Mouse (Mus musculus) frontal cortex, postnatal 25 days (tissue): Measurements from ENCODE around the gene Galnt17.

Experiments
- DNase-seq, 2 experiments: peaks; one replicate each; pipeline ENCODE4 v3.0.0; 2022; ENCODE audit warnings: low spot score in 2 of 2

Galnt17 gene

DNA sequence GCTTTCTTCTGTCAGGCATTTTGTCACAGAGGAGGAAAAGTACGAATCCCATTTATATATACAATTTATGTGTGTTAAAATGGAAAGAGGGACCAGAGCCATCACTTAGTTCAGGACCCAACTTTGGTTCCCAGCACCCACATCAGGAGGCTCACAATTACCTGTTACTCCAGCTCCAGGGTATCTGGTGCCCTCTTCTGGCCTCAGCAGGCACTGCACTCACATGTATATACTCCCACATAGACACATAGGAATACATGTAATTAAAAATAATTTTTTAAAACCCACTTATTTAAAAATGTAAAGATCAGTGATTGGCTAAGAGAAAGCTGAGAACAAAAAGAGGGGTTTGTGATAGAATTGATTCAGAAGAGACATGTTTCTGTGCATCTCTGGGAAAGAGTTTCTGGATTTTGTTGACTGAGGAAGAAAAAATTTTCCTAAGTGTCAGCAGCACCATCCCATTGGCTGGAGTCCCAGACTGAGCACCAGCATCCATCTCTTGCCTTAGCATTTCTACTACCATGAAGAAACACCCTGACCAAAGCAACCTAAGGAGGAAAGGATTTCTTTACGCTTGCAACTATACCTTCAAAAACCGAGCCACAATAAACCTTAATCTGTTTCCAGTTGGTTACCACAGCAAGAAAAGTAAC lies 381.0 kb downstream of the Galnt17 start:
- no peak for DNase-seq

DNA sequence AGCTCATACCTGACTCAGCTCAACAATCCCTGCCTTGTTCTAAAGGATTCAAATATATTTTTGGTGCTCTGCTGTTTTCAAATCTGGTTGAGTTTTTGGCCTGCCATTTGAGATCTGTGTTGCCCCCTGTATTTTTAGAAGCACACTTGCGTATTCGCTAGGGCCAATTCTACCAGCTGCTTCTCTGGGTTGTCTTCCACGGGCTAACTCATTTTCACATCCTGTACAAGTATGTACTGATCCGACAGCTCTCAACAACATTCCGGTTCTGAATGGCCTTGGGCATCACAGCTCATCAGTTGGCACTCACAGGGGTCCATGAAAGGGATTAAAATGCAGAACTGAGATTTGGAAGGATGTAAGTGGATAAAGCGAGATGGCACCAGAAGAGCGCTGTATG lies 382.6 kb downstream of the Galnt17 start:
- DNase-seq = no peak

DNA sequence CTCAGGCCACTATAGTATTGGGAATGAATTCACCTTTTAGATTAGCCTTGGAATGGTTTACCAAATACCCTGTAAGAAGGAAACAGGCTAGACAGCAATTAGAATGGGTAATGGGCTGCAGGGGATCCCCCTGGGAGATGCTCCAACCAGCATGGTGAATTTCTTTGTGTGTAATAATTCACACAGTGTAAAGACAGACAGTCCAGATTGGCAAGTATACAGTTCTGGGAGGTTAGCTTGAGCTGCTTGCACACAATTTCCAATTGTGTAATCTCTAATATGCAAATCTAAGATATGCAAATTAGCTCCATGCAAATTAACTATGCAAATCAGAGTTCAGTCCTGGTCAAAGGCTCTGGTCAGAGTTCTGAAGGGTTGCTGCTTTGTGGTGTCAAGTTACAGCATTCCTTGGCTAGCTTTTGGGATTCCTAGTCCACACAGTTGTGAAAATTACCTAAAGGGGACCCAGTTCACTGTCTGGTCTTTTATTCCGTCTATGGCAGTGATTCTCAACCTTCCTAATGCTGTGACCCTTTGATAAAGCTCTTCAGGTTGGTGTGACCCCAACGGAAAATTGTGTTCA lies 384.0 kb downstream of the Galnt17 start:
- no peak for DNase-seq

DNA sequence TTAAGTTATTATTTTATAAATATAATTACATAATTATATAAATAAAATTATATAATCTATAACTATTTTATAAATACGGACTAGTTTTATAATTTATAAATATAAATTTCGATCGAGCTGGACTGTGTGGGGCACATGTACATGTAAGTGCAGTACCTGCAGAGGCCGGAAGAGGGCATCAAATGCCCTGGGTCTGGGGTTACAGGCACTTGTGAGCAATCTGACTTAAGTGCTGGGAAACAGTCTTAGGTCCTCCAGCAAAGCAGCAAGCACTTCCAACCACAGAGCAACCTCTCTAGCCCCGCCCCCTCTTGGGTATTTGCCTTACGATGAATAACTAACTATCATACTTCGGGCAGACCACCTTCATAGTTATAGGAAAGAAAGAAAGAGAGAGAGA lies 388.3 kb downstream of the Galnt17 start:
- no peak for DNase-seq

DNA sequence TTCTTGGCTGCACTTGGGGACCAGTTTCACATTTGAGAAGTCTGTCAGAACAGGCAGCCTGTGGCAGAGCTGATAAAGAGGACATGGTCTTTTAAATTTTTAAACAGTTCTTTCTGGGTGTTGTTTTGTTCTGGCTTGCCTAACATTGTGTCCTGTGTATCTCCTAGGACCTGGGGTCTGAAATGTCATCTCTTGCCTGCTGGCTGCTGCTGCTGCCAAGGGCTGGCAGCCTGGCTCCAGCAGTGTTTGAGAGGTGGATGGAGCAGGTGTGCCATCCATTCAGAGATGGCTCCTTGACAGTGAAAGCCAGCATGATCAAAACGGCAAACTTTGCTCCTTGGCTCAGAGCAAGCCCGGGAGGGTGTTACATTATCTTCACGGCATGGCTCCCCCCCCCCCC lies 393.7 kb downstream of the Galnt17 start:
- DNase-seq = no peak

DNA sequence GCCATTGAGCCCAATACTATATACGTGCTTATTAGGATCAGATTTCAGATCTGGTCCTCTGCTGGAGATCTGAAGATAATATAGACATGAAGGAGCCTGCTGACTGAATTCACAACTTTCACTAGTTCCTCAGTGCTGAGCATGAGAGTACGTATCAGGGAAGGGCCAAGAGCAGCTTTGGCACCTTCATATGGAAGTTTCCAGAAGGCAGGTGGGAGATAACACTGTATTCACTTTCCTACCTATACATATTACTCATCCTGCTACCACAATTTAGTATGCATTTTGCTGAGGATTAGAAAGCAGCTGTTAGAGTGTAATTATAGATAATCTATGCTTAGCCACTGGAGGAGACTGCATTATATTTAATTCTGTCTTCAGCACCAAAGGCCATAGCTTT lies 396.7 kb downstream of the Galnt17 start:
- no peak for DNase-seq

DNA sequence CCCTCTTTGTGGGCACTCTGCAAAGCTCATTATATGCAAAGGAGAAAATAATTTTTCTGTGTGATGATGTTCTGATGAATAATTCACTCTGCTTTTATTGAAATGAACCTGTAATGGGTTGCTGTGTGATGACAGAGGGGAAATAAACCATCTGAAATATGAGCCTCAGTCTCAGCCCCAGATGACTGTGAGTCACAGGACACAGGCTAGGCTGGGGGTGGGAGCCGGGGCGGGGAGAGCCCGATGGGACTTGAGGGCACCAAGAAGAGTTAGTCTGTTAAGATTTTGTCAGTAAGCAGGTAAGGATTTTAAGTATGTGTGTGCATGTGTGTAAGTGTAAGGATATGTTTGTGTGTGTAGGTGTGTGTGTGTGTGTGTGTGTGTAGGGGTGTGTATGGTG lies 406.6 kb downstream of the Galnt17 start:
- DNase-seq = no peak

DNA sequence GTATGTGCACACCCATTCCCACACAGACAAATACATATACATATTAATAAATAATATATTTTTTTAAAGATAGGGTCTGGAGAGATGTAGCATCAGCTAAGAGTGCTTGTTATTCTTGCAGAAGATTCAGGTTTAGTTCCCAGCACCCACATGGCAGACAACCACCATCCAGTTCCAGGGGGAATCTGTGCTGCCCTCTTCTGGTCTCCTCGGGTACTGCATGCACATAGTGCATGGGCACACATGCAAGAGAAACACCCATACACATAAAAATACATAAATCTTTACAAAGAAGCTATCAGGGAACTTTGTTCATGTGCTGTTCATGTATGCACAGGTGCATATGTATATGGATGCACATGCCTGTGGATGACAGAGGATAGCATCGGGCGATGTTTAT lies 412.3 kb downstream of the Galnt17 start:
- DNase-seq = no peak

DNA sequence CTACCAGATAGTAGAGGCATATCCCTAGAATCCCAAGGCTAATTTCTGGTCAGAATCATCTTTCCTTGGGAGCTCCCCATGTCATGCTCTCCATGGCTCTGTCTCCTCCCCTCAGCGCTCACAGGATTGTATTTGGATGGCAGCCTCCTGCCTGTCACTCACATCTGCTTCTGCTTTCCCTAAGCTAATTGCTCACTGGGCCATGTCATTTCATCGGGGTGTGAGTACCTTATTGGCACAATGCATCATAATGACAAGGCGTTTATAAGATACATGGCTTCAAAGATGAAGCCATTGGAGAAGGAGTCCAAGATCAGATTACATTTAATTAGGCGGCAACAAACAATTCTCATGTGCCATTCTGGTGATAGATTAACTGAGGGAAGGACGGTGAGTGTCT lies 416.6 kb downstream of the Galnt17 start:
- no peak for DNase-seq

DNA sequence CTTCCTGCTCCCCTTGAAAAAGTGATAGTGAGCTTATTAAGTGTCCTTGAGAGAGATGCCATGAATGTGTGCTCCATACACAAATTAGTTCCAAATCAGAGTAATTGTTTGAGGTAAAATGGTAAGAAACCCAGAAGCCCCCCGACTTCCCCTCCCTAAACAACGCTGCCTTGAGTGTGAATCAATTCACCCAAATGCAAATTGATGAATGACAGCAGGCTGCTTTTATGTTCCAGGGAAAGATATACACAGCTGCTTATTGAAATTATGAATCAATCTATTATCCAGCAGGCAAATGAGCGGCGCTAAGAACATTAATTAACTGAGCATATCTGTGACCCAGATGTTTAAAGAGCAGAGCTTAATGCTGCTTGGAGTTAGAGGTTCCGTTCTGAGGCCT lies 428.0 kb downstream of the Galnt17 start:
- DNase-seq = no peak

DNA sequence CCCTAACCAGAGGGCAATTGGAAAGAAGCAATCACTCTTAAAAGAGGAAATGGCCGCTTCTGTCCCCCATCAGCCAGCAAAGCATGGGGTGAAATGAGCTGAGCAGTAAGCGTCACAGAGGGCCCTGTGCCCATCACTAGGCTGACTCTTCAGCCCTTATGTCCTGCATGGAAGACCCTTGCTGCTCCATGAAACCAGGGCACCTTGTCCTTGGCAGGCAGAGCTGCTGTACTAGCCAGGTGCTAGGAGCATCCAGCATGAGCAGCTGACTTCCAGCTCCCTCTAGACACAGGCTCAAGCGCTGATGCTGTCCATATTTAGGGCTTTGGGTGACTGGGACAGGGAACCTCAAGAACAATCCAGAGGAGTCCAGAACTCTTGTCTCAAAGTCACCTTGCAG lies 432.9 kb downstream of the Galnt17 start:
- no peak for DNase-seq

DNA sequence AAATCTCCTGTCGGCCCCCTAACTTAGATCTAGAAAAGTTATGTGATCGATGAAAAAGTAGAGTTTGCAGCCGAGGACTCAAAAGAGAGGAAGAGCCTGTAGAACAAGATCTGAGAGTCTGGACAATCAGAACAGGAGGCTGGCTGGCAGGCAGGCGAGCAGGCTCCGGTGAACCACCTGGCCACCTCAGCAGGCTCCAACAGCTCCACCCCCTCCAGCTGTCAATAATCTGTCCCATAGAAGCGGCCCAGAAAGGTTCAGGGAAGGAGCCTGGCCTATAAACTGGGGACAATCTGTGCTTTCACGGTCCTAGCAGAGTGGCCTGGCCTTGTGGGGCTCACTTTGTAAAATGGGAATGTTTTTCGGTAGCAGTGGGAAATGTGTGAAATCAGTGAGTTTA lies 437.2 kb downstream of the Galnt17 start:
- no peak for DNase-seq

DNA sequence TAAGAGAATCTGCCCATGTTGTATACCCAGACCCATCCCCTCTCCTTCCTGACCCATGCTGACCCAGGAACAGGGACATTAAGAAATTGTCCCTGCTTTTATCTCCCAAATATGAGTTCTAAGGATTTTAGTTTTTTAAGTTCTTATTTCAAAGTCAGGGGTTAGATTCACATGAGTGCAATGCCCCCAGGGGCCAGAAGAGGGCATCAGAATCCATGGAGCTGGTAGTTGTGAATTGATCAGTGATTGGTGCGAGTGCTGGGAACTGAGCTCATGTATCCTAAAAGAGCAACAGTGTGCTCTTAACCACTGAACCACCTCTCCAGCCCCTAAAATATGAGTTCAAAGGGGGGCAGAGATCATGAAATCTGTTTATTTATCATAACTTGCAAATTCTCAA lies 438.4 kb downstream of the Galnt17 start:
- DNase-seq = no peak

DNA sequence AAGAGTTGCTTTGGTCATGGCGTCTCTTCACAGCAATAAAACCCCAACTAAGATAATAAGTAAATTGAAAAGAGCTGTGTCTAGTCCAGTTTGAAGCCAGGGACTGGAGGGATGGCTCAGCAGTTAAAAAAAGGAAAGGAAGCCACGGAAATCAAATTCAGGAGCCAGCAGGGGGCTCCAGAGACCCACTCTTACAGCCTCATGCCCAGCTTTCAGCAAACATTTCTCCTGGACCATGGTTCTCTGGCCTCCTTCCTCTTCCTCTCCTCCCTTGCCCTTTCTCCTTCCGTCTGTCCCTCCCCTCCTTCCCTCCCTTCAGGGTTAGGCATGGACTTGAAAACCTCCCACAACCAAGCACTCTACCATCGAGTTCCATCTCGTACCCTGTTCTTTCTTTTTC lies 446.0 kb downstream of the Galnt17 start:
- DNase-seq = peak; percentile 49 to 60

DNA sequence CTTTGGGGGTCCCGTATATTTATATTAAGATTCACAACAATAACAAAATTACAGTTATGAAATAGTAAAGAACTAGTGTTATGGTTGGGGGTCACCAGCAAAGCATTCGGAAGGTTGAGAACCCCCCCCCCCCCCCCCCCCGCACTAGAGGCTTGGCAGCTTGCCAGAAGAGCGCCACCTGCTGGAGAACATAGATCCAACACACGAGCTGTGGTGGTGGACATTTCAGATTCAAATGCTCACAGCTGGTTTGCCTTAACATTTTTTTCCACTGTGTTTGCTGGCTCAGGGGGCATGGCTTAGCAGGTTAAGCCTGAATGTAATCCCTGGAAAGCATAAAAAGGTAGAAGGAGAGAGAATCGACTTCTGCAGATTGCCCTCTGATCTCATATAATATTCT lies 448.6 kb downstream of the Galnt17 start:
- DNase-seq = no peak

DNA sequence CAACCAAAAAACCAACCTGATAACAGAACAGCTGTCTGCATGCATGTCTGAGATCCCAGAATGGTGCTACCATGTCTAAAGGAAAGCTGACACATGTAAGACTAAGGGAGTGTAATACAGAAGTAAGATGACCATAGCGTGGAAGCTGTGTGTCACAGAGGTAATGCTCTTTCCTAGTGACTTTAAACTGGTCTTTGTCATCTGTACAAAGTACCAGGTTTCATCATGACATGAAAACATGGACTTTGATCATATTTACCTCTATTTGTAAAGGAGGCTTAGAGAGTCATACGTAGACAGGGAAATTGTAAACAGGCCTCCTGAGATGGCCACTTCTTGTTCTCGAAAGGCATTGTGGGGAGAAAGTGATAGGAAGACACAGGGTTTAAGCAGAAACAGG lies 449.6 kb downstream of the Galnt17 start:
- no peak for DNase-seq

DNA sequence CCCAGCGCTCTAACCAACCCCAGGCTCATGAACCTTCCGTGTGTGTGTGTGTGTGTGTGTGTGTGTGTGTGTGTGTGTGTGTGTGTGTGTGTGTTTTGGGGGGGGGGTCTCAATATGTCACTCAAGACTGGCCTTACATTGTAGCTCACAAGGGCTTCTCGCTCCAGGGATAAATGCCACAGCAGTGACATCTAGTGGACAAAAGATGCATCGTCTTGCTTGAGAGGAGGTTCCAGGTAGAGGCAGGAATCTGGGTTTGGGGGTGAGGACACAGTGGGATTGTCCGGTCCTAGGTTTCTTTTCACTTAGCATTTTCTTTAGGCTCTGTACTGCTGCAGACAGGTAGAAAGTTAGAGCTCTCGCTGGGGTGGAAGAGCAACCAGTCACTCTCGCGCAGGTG lies 450.1 kb downstream of the Galnt17 start:
- DNase-seq = no peak

DNA sequence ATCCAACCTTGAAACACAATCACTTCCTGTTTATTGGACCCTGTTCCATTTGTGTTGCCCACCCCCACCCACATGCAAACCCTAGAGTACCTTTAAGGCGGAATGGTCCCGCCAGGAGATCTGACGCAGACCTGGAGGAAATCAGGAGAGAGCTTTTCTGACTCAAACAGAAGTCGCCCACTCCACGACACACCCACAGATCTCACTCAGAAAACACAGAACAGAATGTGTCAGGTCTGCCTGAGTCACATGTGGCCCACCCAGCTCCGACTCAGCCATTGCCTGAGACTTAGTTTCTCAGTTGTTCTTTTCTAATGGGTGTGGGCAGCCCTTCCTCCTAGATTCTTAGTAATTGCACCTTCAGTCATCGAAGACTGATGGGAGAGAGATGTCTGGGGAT lies 453.9 kb downstream of the Galnt17 start:
- peak in 1 of 2 experiments; percentile 31 for DNase-seq

DNA sequence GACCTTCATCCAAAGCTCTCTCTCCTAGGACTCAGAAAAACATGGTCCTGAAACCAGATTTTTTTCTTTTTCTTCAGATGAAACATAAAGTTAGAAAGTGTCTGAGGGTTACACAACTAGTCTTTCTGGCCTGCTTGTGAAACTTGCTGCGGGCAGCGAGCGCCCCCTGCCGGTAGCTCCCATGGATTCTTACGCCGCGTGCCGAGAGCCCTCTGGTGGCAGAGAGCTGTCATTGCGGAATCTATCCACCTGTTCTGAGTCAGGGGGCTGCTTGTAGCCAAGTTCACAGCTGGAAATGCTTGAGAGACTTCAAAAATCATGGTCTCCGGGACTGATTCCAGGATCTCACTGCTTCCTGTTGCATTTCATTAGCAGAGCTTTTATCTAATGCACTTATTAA lies 454.9 kb downstream of the Galnt17 start:
- peak; percentile 89 to 90 for DNase-seq

DNA sequence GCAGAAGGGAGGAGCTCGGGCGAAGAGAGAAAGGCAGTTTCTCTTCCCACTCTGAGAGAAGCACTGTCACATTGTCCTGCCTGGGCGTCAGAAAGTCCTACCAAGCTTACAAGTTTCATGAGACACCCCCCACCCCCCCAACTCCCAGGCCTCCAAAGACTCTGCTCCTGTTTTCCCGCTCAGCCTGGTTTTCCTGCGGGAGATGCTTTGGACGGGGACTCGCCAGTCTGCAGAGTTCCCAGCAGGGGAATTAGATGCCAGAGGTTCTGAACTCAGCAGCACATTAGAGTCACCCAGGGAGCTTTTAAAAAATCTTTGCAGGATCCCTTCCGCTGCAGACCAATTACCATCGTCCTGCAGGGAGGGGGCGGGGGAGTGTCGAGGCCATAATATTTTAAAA lies 456.1 kb downstream of the Galnt17 start:
- DNase-seq = no peak

DNA sequence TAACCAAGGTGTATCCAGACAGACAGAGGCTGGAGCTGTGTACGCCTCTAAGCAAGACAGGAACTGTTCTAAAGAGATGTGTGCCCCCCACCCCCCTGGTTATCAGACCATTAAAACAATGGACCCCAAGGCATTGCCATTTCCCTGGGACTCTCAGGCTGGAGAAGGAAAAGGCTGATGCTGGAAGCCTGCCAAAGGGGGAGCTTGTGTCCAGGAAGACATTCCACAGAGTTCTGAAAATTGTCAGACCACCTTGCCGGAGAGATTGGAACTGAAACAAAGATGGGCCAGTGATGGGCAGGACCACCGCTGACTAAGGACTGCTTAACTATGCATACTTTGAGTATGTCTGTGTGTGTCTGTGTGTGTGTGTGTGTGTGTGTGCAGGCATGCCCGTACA lies 458.7 kb downstream of the Galnt17 start:
- no peak for DNase-seq

DNA sequence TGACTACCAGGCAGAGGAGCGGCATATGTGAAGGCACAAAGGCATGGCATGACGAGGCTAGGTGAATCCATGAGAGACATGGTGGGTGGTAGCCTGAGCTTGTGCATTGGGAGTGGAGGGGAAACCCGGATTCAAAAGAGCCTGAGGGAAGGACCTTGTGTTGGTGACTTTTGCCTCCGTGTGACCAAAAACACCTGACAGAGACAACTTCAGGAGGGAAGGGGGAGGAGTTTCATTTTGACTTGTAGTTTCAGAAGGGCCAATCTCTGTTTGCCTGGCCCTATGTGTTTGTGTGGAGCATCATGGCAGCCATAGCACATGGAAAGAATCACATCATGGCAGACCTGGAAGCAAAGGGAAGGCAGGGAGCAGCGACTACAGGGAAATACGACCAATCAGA lies 459.7 kb downstream of the Galnt17 start:
- no peak for DNase-seq

DNA sequence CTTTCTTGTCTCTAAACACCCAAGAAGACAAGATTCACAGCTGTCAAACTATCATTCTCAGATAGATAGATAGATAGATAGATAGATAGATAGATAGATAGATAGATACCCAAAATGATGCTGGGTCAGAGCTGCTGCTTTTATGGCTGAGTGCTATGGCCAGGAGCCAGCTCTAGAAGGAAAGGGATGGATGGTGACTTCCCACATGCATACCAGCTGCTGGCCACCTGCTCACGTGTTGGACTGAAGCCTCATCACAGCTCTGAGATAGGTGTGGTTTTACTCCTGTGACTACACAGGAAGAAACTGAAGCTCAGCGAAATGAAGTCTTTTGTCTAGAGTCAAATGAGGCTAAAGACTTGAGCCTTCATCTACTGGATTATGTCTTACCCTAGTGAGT lies 482.5 kb downstream of the Galnt17 start:
- no peak for DNase-seq
